Mouse (Mus musculus) T-cell, adult 2 months (primary cell): ENCODE measurements around the gene Noa1.

ENCODE experiments used
- DNase-seq: peaks from one replicate; pipeline ENCODE4 v3.0.0; 2022; ENCODE audit warnings: low spot score

Noa1 gene

GRCm38 (mm10) chr5:77309924-77310772 lies at the start of gene Noa1, which contains the start of gene Polr2b:
Noa1 (minus strand) TSS chr5:77310084.
Polr2b (plus strand) TSS chr5:77310147.
- peak; percentile 97 for DNase-seq

DNA sequence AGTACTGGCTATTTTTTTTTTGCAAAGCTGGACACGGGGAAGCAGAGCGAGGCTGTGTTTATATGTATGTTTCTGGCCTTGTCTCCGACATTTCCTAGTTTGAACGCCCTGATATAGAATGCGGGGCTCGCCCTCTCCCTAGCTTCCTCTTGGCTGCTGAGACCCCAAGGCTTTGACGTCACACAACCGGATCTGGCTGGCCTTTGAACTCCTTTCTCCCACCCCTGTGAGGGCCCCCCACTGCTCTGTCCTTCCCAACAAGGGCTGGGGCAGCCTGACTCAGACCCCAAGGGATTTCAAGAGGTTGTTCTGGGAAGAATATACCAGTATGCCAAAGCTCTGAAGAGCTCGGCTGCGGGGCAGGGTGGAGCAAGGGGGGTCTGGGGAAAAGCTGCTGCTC lies 48.5 kb upstream of the Noa1 start:
- DNase-seq = peak; percentile 2

DNA sequence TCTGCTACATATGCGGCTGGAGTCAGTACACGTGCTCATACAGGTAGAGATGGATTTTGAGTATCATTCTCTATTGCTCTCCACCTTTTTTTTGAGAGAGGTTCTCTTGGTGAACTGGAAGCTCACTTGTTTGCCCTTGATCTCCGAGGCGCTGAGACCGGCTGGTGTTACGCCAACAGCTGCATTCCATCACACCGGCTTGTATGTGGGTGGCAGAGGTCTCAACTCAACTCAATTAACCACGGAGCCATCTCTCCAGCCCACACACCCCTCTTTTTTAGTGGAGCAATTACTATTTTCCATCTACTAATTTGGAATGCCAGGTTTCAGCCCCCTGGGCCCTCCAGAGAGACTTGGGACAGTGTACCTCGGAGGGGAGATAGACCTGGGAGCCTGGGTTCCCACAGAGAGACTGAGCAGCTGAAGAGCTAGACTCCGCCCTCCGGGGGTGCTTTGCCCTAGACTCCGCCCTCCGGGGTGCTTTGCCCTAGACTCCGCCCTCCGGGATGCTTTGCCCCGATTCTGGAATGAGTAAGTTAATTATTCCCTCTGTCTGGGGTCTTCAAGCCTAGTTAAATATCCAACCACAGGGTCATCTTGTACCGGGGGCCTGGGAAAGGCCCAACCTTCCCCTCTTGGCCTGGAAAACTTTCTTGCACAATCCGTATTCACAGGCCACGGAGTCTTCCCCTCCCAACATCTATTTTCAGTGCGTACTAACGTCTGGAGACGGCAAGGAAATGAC lies 47.7 kb upstream of the Noa1 start:
- peak; percentile 38 for DNase-seq

GRCm38 (mm10) chr5:77355307-77356265 lies 45.7 kb upstream of the Noa1 start:
- DNase-seq = no peak

- peak; percentile 62 for DNase-seq
Observed at GRCm38 (mm10) chr5:77354361-77354787, 44.5 kb upstream of the Noa1 start.

- DNase-seq = no peak
Observed at GRCm38 (mm10) chr5:77351691-77352090, 41.8 kb upstream of the Noa1 start.

DNA sequence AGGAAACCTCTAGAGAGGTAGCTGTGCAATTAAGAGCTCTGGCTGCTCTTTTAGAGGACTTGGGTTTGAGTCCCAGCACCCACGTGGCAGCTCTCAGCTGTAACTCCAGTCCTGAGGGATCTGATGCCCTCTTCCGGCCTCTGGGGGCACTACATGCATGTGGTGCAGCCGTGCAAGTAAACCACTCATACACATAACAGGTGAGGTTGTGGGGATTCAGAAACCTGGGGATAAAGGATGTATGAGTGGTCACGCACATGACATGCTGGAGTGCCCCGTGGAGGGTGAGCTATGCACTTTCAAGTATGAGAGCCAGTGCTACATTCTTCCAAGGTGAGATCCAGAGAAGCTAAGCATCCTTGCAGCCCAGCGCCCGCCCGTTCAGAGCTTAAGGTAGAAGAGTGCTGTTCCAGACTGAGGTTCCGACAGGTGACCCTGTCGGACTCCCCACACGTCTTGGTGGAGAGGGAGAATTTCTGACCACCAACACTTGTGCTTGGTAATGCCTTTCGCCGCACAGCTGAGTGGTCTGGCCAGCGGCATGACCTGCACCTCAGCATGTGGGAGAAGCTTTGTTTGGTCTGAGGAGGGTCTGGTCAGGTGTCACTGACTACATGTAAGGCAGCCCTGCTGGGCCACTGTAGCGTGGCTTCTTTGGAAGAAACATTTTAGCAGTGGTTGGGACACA lies 40.2 kb upstream of the Noa1 start:
- no peak for DNase-seq

GRCm38 (mm10) chr5:77348901-77349300 lies 39.0 kb upstream of the Noa1 start:
- no peak for DNase-seq

DNA sequence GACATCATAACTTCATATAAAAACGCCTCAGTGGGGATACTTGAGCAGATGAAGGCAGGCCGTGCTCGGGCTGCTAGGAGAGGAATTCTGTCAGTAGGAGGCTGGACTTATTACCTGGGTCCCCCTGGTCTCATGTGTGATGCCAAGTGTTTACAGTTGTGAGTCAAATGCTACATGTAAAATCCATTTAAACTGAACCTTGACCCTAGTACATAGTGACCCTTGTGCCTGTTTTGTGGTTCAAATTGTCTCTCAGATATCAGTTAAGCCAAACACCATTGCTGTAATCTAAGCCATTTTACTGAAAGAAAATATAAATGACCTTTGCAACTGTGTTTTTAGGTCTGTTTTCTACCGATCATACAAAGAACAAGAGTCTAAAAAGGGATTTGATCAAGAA lies 30.1 kb upstream of the Noa1 start:
- no peak for DNase-seq

- no peak for DNase-seq
Observed at GRCm38 (mm10) chr5:77330154-77330553, 20.3 kb upstream of the Noa1 start.

DNA sequence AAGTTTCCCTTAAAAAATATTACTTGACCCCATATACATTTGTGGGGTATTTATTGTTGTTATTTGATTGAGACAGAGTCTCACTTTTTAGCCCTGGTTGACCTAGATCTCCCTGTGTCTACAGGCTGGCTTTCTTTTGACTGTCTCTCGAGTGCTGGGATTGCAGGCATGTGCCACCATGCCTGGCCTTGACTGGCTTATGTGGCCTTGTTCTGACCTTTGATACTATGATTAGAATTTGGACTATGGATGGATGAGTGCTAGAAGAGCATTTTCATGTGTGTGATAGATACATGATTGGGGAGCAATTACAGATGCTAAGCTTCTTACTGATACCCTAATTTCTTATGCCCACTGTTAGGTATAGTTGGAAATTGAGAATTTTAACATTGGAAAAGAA lies 15.1 kb upstream of the Noa1 start:
- no peak for DNase-seq

DNA sequence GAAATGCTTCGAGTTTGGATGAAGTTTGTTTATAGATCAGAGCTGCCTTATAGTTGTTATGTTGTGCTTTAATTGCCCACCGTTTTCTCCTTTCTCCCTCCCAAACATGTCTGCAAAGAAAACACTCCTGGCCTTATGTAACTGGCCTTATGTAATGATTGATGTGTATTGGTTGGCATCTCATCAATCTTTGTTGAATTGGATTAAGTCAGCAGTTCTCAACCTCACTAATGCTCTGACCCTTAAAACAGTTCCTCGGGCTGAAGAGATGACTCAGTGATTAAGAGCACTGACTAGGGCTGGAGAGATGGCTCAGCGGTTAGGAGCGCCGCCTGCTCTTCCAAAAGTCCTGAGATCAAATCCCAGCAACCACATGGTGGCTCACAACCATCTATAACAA lies 5.1 kb upstream of the Noa1 start:
- no peak for DNase-seq

GRCm38 (mm10) chr5:77314206-77314605 lies 4.3 kb upstream of the Noa1 start:
- no peak for DNase-seq

DNA sequence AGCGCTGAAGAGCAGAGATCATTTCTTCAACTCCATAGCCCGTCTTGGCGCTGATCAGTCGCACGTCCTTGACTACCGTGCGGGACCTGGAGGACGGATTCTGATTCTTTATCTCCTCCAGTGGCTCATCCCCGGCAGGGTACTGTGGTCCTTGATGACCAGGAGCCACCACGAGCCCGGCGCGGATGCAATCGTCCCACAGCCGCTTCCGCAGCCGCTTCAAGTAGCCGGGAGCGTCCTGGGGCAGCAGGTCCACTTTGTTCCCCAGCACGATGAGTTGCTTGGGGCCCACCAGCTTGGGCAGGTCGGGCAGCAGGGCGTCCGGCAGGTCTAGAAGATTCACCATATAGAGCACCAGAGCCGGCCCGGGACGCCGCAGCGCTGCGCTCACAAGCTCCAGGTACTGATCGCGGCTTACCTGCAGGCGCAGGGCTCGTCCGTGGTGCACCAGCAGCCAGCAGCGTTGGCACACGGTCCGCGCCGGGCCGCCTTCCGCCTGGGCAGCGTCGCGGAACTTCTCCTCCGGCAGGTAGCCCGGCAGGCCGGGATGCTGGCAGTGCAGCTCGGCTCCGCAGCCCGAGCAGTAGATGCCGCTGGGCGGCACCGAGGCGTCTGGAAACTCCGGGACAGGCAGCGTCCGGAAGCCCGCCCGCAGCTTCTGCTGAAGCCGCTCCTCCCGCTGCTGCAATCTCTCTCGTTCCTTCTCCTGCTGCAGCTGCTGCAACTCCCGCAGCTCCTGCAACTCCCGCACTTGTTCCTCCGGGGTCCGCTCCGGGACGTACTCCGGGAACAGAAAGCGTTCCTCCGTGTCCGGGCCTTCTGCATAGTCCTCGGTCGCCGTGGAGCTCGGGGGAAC lies 605 bp downstream of the Noa1 start:
- peak; percentile 63 for DNase-seq

GRCm38 (mm10) chr5:77307821-77308553 lies 1.9 kb downstream of the Noa1 start:
- DNase-seq = no peak

GRCm38 (mm10) chr5:77301296-77301903 lies 8.5 kb downstream of the Noa1 start:
- DNase-seq = no peak

GRCm38 (mm10) chr5:77299486-77299885 lies 10.4 kb downstream of the Noa1 start:
- DNase-seq = no peak

GRCm38 (mm10) chr5:77292803-77293522 lies 16.9 kb downstream of the Noa1 start:
- DNase-seq = no peak

GRCm38 (mm10) chr5:77290606-77291005 lies 19.3 kb downstream of the Noa1 start:
- no peak for DNase-seq
